In the genomic region with DNA sequence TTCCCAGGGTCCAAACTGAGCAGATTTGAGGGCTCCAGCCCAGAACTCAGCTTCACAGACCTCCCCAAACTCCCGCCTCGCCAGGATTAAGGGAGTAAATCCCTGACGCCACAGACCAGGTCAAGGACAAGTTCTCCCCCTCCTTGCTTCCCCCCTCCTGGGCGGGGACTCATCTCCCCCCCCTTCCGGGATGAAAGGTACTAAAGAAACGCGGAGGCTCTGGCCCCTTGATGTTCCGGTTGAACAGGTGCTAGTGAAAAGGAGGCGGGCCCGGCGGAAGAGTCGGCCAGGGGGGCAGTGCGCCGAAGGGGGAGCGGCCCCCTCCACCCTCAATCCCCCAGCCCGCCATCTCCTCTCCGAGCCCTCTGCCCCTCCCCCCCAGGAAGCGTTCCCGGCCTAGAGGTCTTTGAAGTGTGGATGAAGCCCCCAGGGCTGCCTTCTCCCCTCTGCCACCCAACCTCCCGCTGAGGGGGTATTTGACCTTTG, we compare ENCODE assay signal across 8 mouse cellular contexts. TPM values are rescaled to one million over a fixed set of nuclear protein-coding genes. Genes with fewer than 3 reads are reported as not detected.
DNase-seq lines count a peak whose midpoint lies in the region; ATAC-seq and TF ChIP-seq lines count a peak whose summit lies in the region.

No protein-coding gene starts in this region.

- no peaks in the 10 kb centered on the region for H3K27me3 ChIP-seq in heart, embryonic 16.5 days (ENCODE audit: control insufficient read depth, insufficient read depth, low read length)
- H3K27me3 ChIP-seq in midbrain, embryonic 12.5 days = peaks cover 32% of the 10 kb centered on the region

- under 1% methylated on average over 20 of the region's 20 CpGs for WGBS in heart, embryonic 16.5 days
- under 1% methylated on average over 15 of the region's 20 CpGs for WGBS in midbrain, embryonic 12.5 days

- no peak for DNase-seq in layer of hippocampus, adult 2 months (ENCODE audit: low spot score in 2 of 2)
- DNase-seq in layer of hippocampus, adult 18-20 months (ENCODE audit: low spot score in 2 of 2) = no peak
- peak; percentile 71 for DNase-seq in embryo, embryonic 11 days
- peak; percentile 87 to 93 for DNase-seq in kidney, postnatal 36 days
- DNase-seq in thymus, postnatal 0 days (ENCODE audit: low spot score) = peak; percentile 60
- no peak for DNase-seq in layer of hippocampus, postnatal 10 days (ENCODE audit: low spot score in 2 of 2)

- ATAC-seq in heart, embryonic 16.5 days (replicated peaks; ENCODE audit: extremely low read depth, insufficient read depth, low FRiP score) = 0 out of 2 replicates have a peak, but pooled peaks have one; percentile 1
- no peak for ATAC-seq in midbrain, embryonic 12.5 days (ENCODE audit: low FRiP score, low read depth)

- H3K4me1 ChIP-seq in heart, embryonic 16.5 days (ENCODE audit: control insufficient read depth, insufficient read depth, low read length) = peaks cover 49% of the 10 kb centered on the region
- H3K4me1 ChIP-seq in midbrain, embryonic 12.5 days = peaks cover 55% of the 10 kb centered on the region

- peak overlapping the region; percentile 74; the same call in 1 of the 2 replicates for H3K27ac ChIP-seq in layer of hippocampus, adult 2 months
- peak overlapping the region; percentile 94 for H3K27ac ChIP-seq in heart, embryonic 16.5 days (ENCODE audit: low read length)
- 0 out of 2 replicates have a peak overlapping the region, but pooled peaks have one; percentile 6 for H3K27ac ChIP-seq in midbrain, embryonic 12.5 days (replicated peaks)

- peak overlapping the region; percentile 80 for H3K4me2 ChIP-seq in heart, embryonic 16.5 days (ENCODE audit: low read depth, low read length)
- peak overlapping the region; percentile 83 for H3K4me2 ChIP-seq in midbrain, embryonic 12.5 days (replicated peaks)

- no peak for TF ChIP-seq CTCF in layer of hippocampus, adult 2 months (conservative IDR thresholded peaks at IDR 0.05)

- peak overlapping the region; percentile 55 for H3K4me3 ChIP-seq in layer of hippocampus, adult 2 months
- peak overlapping the region; percentile 89 for H3K4me3 ChIP-seq in heart, embryonic 16.5 days (ENCODE audit: low read length)
- H3K4me3 ChIP-seq in midbrain, embryonic 12.5 days = peak overlapping the region; percentile 97

- no peaks in the 10 kb centered on the region for H3K9me3 ChIP-seq in heart, embryonic 16.5 days (replicated peaks; ENCODE audit: control insufficient read depth, low read length)
- H3K9me3 ChIP-seq in midbrain, embryonic 12.5 days = peaks cover 5% of the 10 kb centered on the region; the same call in 1 of the 2 replicates

- peaks cover 10% of the 10 kb centered on the region for H3K36me3 ChIP-seq in heart, embryonic 16.5 days (ENCODE audit: control insufficient read depth, insufficient read depth)
- peaks cover 13% of the 10 kb centered on the region for H3K36me3 ChIP-seq in midbrain, embryonic 12.5 days

- peak overlapping the region; percentile 86 for H3K9ac ChIP-seq in heart, embryonic 16.5 days (ENCODE audit: low read length)
- H3K9ac ChIP-seq in midbrain, embryonic 12.5 days (replicated peaks) = peak overlapping the region; percentile 37; the same call in 1 of the 2 replicates

RNA-seq across cellular contexts. Expression of a gene that starts 1.5 kb away (rescaled TPM):
- total RNA-seq in layer of hippocampus, adult 2 months (2021) = 100 to 1,000 TPM; 122 to 124 TPM
- total RNA-seq in layer of hippocampus, adult 18-20 months (2021) = 100 to 1,000 TPM; 122 to 137 TPM
- 2.1 and 2.8 TPM in 2 replicates for polyA plus RNA-seq in heart, embryonic 16.5 days (2015; fragmentation: Nextera tagmentation; extraction: Ambion mirVana)
- polyA plus RNA-seq in midbrain, embryonic 12.5 days (2016; fragmentation: Nextera tagmentation; extraction: Ambion mirVana) = 3.0 and 3.2 TPM in 2 replicates
- 1.9 and 2.4 TPM in 2 replicates for polyA plus RNA-seq in thymus, postnatal 0 days (2015; fragmentation: Nextera tagmentation; extraction: Ambion mirVana)
- total RNA-seq in layer of hippocampus, postnatal 10 days (2021) = 10 to 100 TPM; 50.5 to 55.5 TPM

RNA-seq across cellular contexts. Expression of a gene that starts 23.9 kb away (rescaled TPM):
- 10 to 100 TPM; 45.5 to 49.3 TPM for total RNA-seq in layer of hippocampus, adult 2 months (2021)
- total RNA-seq in layer of hippocampus, adult 18-20 months (2021) = 10 to 100 TPM; 51.3 to 52.0 TPM
- 81.1 and 86.1 TPM in 2 replicates for polyA plus RNA-seq in heart, embryonic 16.5 days (2015; fragmentation: Nextera tagmentation; extraction: Ambion mirVana)
- polyA plus RNA-seq in midbrain, embryonic 12.5 days (2016; fragmentation: Nextera tagmentation; extraction: Ambion mirVana) = 12.4 and 13.5 TPM in 2 replicates
- polyA plus RNA-seq in thymus, postnatal 0 days (2015; fragmentation: Nextera tagmentation; extraction: Ambion mirVana) = 35.0 and 40.4 TPM in 2 replicates
- 10 to 100 TPM; 34.3 to 40.1 TPM for total RNA-seq in layer of hippocampus, postnatal 10 days (2021)

RNA-seq across cellular contexts. Expression of a gene that starts 32.2 kb away (rescaled TPM):
- total RNA-seq in layer of hippocampus, adult 2 months (2021) = 10 to 100 TPM; 34.1 to 35.1 TPM
- 10 to 100 TPM; 46.1 to 48.8 TPM for total RNA-seq in layer of hippocampus, adult 18-20 months (2021)
- 0.70 and 0.79 TPM in 2 replicates for polyA plus RNA-seq in heart, embryonic 16.5 days (2015; fragmentation: Nextera tagmentation; extraction: Ambion mirVana)
- polyA plus RNA-seq in midbrain, embryonic 12.5 days (2016; fragmentation: Nextera tagmentation; extraction: Ambion mirVana) = 14.2 and 16.2 TPM in 2 replicates
- polyA plus RNA-seq in thymus, postnatal 0 days (2015; fragmentation: Nextera tagmentation; extraction: Ambion mirVana) = 1.8 and 2.2 TPM in 2 replicates
- 1 to 10 TPM; 7.4 to 9.8 TPM for total RNA-seq in layer of hippocampus, postnatal 10 days (2021)

RNA-seq across cellular contexts. Expression of a gene that starts 38.6 kb away (rescaled TPM):
- 10 to 100 TPM; 29.1 to 31.1 TPM for total RNA-seq in layer of hippocampus, adult 2 months (2021)
- total RNA-seq in layer of hippocampus, adult 18-20 months (2021) = 10 to 100 TPM; 21.7 to 24.6 TPM
- 11.4 and 14.2 TPM in 2 replicates for polyA plus RNA-seq in heart, embryonic 16.5 days (2015; fragmentation: Nextera tagmentation; extraction: Ambion mirVana)
- polyA plus RNA-seq in midbrain, embryonic 12.5 days (2016; fragmentation: Nextera tagmentation; extraction: Ambion mirVana) = 16.5 and 20.0 TPM in 2 replicates
- polyA plus RNA-seq in thymus, postnatal 0 days (2015; fragmentation: Nextera tagmentation; extraction: Ambion mirVana) = 4.8 and 5.4 TPM in 2 replicates
- total RNA-seq in layer of hippocampus, postnatal 10 days (2021) = 10 to 100 TPM; 51.0 to 52.0 TPM

RNA-seq across cellular contexts. Expression of a gene that starts 41.5 kb away (rescaled TPM):
- 100 to 1,000 TPM; 128 to 133 TPM for total RNA-seq in layer of hippocampus, adult 2 months (2021)
- 100 to 1,000 TPM; 124 to 128 TPM for total RNA-seq in layer of hippocampus, adult 18-20 months (2021)
- 359 and 395 TPM in 2 replicates for polyA plus RNA-seq in heart, embryonic 16.5 days (2015; fragmentation: Nextera tagmentation; extraction: Ambion mirVana)
- polyA plus RNA-seq in midbrain, embryonic 12.5 days (2016; fragmentation: Nextera tagmentation; extraction: Ambion mirVana) = 450 and 456 TPM in 2 replicates
- 711 and 747 TPM in 2 replicates for polyA plus RNA-seq in thymus, postnatal 0 days (2015; fragmentation: Nextera tagmentation; extraction: Ambion mirVana)
- 100 to 1,000 TPM; 146 to 170 TPM for total RNA-seq in layer of hippocampus, postnatal 10 days (2021)

Comparison
In these comparisons a context has a peak if more than half of its experiments do, and no peak if none do; other contexts are left out.
1. DNase-seq: peak in embryo, embryonic 11 days (single experiment), kidney, postnatal 36 days (2 of 2) and thymus, postnatal 0 days (single experiment); none in layer of hippocampus, adult 2 months (0 of 2), layer of hippocampus, adult 18-20 months (0 of 2) and layer of hippocampus, postnatal 10 days (0 of 2).
2. H3K27ac ChIP-seq: peak in every context shown above with its lines; median percentile 94 in heart, embryonic 16.5 days; 74 in layer of hippocampus, adult 2 months; 6 in midbrain, embryonic 12.5 days.
3. Peak in every context shown above with its lines, with median percentiles within 50 percentile points of each other: H3K4me3 ChIP-seq.